Mouse (Mus musculus): ENCODE data around the gene Armh3.

The Armh3 gene

DNA sequence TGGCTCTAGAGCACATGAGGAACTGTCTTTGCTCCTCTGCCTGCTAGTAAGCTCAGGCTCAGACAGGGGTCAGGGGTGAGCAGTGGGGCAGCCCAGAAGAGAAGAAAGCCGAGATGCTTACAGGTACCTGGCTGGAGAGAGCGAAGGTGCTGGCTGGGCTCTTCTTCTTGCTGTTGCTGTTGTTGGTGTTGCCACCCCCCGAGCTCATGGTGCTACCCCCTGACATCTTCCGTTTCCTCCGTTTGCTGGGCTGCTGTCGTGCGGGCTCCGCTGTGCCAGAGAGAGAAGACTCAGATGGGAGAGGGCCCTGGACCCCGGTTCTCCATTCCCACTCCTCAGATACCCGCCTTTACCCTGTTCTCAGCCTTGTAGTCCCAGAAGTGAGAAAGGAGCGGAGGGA, 35.6 kb upstream of the Armh3 start:
- no peak for DNase-seq (ENCODE audit: low read depth, low spot score)

DNA sequence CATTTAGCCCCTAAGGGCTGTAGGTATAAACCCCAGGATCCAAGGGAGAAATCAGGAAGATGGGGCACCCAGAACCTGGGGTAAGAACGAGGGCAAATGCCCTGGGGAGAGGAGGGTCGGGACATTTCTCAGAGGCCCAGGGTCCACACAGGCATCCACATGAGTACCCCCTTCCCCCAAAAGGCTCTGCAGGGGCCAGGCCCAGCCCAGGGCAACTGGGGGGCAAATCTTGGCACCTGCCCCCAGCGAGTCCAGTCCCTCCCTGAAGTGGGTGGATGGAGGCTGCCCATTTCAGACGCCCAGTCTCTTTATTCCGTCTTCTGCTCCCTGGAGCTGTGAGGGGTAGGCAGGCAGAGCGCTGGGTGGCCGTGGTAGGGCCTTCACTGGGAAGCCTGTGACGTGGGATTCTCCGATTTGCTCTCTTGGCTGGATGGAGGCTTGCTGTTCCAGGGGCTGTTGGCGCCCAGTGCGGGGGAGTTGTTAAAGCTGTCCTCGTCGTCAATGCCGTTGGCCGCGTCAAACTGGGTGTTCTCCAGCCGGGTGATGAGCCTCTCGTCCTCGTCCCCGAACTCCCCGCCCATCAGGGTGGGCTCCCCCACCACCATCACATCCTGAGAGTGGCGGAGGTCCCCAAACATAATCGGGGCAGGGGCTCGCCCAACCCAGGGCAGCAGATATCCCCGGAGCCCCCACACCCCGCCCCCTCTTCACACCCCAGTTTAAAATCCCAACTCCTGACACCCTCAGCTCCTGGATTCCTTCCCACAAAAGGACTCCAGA, 34.6 kb upstream of the Armh3 start:
- DNase-seq (ENCODE audit: low read depth, low spot score): no peak

DNA sequence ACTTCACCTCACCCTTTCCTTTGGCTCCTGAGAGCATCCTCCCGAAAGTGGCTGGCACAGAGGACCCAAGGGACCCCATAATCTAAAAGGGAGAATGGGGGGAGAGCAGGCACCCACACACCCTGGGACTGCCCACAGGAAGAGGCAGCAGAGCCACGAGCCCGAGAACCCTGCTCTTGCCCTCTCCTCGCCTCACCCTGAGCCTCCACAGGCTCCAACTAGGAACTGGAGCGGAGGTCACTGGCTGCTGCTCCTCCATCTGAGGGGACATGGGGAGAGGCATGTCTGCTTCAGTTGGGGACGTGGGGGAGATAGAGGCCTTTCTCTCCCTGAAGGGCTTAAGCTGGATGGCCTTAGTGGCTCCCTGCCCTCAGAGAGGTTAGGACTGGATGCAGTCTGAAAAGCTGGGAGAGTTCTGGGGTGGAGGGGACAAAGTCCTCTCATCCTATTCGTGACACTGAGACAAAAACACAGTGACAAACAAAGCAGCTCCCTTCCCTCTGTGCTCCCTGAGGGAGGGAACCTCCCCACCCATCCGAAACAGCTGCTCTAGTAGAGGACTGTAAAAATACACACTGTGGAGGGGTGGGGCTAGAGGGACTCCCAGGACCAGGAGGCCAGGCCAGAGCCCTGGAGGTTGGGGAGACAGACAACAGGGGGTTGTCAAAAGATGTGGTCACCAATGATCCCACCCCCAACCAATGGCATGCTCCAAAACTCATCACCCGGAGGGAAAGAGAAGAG, 33.6 kb upstream of the Armh3 start:
- no peak for DNase-seq (ENCODE audit: low read depth, low spot score)

DNA sequence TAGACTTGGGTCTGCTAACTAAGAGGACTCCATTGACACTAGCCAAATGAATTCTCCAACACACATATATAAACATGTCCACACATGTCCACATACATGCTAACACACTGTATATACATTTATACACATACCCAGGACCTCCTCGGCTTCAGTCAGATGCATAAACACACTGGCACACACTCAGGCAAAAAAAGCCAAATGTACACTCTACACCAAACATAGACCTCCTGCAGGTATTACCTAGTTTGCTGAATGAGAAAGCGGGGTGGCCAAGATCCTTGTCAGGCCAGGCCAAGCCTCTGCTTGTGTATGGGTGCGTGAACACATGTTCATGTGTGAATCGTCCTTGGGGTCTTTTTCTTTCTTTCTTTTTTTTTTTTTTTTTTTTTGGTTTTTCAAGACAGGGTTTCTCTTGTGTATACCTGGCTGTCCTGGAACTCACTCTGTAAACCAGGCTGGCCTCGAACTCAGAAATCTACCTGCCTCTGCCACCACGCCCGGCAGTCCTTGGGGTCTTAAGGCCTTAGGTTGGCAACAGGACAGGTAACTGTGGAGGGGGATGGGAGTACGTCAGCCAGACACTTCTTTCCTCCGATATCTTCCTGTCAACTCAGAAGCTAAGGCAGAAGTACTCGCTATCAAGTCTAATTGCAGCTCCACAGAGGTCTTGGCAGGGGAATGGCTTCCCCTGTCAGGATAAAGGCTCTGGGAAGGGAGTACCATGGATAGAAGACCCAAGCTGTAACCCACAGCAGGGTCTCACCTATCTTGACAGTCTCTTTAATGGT, 32.1 kb upstream of the Armh3 start:
- DNase-seq (ENCODE audit: low read depth, low spot score): no peak

DNA sequence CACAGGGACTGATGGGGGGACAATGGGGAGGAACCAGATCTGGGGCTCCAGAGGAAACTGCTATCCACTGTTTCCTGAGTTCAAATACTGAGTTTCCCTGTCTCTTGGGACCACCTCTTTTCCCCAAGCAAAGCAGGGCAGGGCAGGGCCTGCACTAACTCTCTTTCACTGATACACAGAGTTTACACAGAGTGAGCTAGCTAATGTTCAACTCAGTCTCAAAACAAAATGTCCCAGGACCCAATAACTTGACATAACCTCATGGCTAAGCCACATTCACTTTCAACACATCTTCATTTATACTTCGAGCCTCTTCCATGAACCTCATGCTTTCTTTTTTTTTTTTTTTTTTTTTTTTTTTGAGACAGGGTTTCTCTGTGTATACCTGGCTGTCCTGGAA, 31.4 kb upstream of the Armh3 start:
- DNase-seq (ENCODE audit: low read depth, low spot score): no peak

DNA sequence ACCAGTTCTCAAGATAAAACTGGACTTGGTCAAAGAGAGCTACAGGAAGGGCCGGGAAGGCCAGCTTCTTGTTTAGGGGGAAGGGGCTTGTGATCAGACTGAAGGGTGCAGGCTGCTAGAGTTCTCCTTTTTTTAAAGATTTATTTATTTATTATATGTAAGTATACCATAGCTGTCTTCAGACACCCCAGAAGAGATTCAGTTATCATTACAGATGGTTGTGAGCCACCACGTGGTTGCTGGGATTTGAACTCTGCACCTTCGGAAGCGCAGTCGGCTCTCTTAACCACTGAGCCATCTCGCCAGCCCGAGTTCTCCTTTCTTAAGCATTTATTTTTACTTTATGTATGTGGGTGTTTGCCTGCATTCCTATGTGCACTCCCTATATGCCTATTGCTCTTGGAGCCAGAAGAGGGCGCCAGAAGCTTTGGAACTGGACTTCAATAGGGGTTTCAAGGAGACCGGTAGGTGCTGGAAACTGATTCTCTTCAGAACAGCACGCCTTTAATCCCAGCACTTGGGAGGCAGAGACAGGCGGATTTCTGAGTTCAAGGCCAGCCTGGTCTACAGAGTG, 30.5 kb upstream of the Armh3 start:
- DNase-seq (ENCODE audit: low read depth, low spot score): peak; percentile 91

DNA sequence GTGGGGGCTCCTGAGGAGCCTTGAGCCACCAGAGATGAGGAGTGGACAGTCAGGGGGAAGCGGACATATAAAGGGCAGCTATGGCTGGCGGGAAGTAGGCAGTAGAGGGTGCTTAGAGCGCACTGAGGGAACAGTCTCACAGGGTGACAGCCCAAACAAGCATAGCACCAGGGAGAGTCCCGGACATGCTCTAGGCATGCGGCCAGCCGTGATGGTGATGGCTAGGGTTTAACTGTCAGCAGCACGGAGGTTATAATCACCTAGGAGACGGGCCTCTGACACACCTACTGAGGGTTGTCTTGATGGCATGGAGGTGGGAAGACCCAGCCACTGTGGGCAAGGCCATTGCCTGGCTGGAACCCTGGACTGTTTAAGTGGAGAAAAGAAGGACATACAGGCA, 28.3 kb upstream of the Armh3 start:
- DNase-seq (ENCODE audit: low read depth, low spot score): no peak

DNA sequence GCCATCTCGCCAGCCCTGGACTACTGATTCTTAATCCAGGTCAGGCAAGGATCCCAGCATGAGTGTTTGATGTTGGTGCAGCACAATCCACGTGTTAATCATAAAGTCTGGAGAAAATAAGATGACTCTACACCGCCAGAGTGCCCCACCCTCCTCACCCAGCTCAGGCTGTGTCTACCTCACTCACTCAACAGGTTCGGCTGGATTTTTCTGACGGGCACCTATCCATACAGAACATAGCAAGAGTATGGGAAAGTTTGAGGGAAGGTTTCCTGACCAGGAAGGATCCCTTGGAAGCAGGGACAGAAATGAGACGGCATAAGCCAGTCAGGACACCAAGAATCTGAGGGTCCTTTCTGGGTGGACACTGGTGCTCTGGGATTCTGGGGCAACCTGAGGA, 26.7 kb upstream of the Armh3 start:
- DNase-seq (ENCODE audit: low read depth, low spot score): no peak

DNA sequence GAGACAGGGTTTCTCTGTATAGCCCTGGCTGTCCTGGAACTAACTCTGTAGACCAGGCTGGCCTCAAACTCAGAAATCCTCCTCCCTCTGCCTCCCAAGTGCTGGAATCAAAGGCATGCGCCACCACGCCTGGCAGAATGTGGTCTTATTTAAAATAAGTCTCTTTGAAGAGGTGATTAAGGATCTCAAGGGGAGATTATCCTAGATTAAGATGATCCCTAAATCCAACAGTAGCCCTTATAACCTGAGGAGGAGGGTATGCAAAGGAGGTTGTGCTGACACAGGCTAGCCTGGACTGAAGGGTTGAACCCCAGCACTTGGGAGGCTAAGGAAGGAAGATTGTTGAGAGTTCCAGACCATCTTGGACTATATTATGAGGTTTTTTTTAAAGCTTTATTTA, 17.7 kb upstream of the Armh3 start:
- DNase-seq (ENCODE audit: low read depth, low spot score): no peak

DNA sequence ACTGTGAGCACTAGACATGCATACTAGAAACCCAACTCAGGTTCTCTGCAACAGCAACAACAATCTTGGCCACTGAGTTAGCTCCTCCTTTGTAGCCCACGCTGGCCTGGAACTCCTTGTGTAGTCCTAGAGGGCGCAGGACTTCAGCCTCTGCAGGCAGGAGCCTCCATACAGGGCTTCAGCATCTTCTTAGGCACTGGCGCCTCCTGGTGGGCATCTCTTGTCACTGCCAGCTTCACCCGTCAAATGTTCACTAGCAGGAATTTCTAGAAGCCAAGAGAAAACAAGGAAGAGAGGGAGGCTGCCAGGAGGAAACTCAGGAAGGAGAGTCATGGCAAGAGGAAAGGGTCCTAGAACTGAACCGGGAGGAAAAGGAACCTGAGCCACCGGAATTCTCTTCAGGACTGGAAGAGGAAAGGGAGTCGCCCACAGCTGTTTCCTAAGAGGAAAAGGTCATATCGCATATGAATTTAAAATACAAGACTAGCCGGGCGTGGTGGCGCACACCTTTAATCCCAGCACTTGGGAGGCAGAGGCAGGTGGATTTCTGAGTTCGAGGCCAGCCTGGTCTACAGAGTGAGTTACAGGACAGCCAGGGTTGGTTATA, 16.4 kb upstream of the Armh3 start:
- DNase-seq (ENCODE audit: low read depth, low spot score): peak; percentile 96

DNA sequence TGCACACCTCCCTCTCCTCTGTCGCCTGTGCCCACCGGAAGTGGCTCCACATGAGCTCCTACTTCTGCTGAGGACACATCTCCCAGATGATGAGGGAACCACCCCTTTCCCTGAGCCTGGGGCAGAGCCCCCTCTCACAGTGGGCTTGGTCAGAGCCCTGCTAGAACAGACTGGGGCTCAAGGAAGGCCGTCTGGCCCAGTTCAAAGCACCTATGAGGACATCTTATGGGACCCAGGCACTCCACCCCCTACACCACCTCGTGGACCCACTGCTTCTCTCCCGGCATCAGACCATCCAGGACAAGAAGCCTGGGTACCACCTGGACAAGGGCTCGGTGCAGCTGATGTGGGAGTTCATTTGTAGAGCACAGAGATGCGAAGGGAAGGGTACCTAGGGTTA, 7.4 kb upstream of the Armh3 start:
- no peak for DNase-seq (ENCODE audit: low read depth, low spot score)

DNA sequence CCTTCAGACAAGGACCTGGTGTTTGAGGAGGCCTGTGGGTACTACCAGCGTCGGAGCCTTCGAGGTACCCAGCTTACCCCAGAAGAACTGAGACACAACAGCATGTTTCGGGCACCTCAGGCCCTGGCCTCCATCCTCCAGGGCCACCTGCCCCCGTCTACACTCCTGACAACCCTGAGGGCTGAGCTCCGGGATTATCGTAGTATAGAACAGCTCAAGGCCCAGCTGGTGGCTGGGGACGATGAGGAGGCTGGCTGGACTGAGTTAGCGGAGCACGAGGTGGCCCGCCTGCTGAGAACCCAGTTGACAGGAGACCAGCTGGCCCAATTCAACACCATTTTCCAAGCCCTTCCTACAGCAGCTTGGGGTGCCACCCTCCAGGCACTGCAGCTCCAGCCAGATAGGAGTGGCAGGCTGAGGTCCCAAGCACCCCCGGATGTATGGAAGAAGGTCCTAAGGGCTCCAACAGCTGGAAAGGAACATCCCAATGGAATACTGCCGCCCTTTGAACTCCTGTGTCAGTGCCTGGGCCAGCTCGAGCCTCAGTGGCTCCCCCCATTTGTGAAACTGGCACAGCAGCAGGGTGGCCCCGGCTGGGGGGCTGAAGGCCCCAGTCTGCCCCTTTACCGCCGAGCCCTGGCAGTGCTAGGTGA, 6.7 kb upstream of the Armh3 start:
- DNase-seq (ENCODE audit: low read depth, low spot score): no peak

DNA sequence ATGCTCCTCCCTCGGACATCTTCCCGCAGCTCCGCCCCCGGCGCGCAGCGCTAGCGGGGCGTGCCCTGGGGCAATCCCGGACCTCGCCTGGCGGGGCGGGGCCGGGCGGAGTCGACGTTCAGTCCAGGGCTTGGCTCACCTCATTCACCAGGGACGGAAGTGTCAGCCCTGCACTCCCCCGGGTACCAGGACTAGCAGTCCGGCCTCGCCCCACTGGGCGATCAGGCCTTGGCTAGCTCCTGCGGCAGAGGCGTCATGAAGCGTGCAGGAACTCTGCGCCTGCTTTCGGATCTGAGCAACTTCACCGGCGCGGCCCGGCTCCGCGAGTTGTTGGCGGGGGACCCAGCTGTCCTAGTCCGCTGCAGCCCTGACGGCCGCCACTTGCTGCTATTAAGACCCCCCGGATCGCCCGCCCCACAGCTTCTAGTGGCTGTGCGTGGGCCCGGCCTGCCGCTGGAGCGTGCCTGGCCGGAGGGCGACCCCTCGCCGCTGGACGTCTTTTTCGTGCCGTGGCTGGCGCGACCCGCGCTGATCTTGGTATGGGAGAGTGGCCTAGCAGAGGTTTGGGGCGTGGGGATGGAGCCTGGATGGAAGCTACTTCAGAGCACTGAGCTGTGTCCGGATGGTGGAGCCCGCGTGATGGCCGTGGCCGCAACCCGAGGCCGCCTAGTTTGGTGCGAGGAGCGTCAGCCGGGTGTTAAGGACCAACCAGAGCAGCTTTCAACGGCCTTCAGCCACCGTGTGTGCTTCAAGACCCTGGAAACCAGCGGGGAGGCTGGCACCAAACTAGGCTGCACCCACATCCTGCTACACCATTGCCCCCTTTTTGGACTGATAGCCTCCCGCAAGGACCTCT, 5.3 kb upstream of the Armh3 start, which contains the start of gene Hps6:
TSS of gene Hps6 (plus strand) at position 138 of the 856 bp plus-strand sequence.
- peak; percentile 91 for DNase-seq (ENCODE audit: low read depth, low spot score)

DNA sequence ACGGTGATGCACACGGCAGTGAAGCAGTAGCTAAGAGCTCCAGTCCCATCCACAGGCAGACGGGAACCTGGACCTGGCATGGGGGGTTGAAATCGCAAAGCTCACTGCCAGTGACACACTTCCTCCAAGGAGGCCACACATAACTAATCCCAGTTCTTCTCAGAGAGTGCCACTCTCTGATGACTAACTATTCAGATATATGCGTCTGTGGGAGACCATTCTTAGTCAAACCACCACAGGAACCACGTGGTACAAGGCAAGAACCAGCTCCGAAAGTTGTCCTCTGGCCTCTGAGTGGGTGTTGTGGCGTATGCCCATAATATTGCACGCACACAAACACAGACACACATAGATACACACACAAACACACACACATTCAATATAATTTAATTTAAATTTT, 4.0 kb upstream of the Armh3 start:
- DNase-seq (ENCODE audit: low read depth, low spot score): peak; percentile 22

DNA sequence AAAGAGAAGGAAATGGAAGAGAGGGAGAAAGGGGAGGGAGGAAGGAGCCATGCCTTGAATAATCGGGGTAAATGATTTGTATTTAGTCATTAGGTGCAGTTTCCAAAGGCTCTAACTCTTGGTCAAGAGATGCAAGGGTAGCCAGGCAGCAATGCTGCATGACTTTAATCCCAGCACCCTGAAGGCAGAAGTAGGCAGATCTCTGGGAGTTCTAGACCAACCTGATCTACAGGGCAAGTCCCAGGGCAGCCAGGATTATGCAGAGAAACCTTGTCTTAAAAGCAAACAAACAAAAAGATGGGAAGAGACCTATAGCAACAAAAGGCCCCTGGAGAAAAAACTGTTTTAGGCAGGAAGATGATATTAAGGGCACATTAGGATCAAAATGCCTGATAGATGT, 1.1 kb upstream of the Armh3 start:
- no peak for DNase-seq (ENCODE audit: low read depth, low spot score)

DNA sequence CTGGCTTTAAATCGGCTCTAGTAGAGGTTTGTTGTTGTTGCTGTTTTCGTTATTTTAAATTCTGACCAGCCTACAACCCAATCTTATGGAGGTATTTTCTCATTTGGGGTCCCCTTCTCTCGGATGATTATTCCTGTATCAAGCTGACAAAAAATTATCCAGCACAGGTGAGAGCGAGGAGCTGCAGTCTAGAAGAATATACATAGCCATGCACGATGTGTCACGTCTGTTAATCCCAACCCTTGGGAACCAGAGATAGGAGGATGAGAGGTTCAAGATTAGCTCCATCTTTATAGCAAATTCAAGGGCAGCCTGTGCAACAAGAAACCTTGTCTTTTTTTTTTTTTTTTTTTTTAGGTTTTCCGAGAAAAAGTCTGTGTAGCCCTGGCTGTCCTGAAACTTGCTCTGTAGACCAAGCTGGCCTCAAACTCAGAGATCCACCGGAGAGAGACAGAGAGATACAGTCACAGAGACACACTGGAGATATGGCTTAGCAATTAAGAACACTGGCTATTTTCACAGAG, 468 bp upstream of the Armh3 start:
- no peak for DNase-seq (ENCODE audit: low read depth, low spot score)

DNA sequence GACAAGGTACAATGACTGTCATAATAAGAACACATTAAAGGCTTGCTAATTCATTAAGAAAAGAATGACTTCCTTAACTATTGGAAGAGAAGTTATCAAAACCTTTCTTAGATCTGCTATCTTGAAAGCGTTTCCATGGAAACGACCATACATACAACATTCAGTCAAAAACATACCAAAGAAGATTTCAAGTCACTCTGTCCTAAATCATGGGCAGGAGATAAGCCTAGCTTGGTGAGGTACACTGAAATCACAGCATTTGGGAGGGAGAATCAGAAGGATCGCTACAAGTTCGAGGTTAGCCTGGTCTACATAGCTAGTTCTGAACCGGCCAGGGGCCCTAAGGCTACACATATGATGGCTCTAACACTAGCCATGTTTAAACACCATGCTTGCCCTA, 923 bp downstream of the Armh3 start:
- DNase-seq (ENCODE audit: low read depth, low spot score): no peak

DNA sequence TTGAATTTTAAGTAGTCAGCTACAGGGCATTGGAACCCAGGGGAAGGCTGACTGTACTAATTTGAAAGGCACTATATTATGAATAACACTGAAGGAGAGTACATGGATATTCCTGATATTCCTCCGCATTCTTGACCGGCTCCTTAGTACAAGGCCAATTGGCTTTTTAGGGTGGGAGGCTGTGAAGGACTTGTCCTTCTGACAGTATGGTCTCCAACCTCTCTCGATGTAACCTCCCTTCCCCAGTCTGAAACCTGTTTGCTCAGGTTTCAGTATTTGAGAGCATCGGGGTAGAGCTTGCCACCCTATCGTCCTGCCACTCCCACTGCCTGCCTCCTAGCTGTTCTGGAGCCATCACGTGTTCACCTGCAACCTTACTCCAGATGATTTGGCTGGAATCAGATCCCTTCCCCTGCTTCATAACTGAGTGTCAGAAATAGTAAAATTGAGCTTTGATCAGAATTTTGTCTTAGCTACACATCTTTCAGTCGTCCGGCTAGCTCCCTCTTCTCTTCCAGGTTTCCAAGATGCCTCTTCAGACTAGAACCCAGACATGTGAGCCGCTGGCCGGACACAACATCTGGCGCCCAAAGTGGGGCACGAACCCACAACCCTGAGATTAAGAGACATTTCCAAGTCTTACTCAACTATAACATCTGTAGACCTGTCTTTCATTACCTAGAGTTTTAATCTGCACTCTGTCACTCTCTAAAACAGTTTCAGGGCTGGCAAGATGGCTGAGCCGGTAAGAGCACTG, 4.1 kb downstream of the Armh3 start:
- peak; percentile 96 for DNase-seq (ENCODE audit: low read depth, low spot score)

DNA sequence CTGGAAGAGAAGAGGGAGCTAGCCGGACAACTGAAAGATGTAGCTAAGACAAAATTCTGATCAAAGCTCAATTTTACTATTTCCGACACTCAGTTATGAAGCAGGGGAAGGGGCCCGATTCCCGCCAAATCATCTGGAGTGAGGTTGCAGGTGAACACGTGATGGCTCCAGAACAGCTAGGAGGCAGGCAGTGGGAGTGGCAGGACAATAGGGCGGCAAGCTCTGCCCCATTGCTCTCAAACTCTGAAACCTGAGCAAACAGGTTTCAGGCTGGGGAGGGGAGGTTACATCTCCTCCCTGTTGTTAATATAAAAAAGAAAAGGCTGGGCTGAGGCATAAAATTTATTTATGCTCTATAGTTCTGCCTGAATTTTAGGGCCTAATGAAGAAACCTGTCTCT, 4.8 kb downstream of the Armh3 start:
- peak; percentile 94 for DNase-seq (ENCODE audit: low read depth, low spot score)
